Mouse (Mus musculus) naive thymus-derived CD4-positive, alpha-beta T cell, adult 2 months (primary cell): ENCODE results near the gene Gm45844.
A peak's percentile ranks its signal among the peaks of the same experiment; 100 is the strongest.
"Not testable (repeated sequence)": the region's sequence is repeated elsewhere in the genome, so short reads cannot be mapped to it uniquely, and the experiment has no call there.

ENCODE experiments used
- DNase-seq: peaks from one replicate; pipeline ENCODE4 v3.0.0-alpha.2; 2011; ENCODE audit warnings: low read depth

The Gm45844 gene

DNA sequence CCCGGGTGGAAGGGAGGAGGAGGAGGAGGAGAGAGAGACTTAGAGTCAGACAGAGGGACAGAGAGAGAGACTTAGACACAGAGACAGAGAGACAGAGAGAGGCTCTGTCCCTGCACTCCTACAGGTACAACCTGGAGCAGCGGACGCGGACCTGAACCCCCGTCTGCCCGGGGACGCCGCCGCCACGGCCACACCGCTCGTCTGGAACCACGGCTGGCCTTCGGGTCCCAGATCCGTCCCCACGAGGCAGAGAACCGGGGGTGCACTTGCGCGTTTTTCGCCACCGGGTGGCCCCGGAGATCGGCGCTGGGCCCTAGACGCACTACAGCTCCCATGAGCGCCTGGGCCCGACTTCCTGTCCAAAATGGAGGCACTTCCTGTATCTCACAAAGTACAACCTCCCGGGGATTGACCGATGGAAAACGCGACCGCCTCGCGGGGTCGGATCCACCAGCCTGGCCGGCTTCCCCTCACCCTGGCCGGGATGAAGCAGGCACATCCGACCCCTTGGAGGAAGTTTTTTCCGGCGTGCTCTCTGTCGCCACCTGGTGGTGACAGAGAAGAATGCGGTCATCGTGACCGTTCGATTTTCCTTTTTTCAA is at the start of gene Gm45844:
Gene Gm45844 (minus strand): TSS at position 324 of the 602 bp plus-strand sequence.
- peak; percentile 85 for DNase-seq

DNA sequence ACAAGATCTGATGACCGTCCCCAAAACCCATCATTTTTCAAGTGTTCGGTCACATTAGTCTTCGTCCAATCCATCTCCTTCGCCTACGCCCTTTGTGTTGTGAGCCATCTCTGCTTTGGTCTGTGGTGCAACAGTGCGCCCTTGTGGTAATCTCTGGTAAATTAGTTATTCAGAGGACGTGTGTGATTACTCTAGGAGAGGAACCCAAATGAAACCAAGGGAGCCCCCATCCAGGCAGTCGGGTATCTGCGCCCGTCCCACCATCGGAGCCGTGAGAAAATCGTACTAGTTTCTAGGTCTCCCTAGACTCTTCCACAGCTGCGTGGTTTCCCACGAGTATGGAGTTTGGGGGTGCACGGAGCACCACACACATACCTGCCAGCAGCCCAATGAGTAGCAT is 17.5 kb upstream of the Gm45844 start:
- DNase-seq: peak; percentile 76

DNA sequence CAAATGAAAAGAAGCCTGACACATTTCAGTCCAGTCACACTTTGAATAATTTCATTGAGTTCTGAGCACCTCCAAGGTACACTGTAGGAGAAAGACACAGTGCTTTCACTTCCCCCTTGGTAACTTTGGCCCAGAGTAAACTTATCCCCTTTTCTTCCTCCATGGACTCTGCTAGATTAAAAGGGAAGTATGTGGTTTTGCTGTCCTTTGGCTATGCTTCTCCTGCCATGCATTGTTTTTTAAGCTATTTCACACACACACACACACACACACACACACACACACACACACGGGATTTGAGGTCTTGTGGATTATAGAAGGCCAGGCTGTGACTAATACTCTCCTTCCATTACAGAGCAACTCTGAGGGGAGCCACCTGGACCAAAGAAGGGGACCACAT is 3.3 kb upstream of the Gm45844 start:
- no peak for DNase-seq

DNA sequence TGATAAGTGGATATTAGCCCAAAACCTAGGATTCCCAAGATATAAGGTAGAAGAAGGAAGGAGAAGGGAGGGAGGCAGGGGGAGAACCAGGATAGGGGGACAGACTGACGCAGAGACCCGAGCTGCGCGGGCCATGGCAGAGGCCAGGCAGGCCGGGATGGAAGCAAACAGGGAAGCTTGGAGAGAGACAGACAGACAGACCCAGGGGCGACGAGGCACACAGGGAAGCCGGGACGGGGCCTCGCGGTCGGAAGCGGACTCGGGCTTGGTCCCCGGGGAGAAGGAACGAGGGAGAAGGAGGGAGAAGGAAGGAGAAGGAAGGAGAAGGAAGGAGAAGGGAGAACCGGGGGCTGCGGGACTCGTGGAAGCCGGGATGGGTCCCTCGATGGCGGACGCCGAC is 533 bp downstream of the Gm45844 start:
- DNase-seq: peak; percentile 34

DNA sequence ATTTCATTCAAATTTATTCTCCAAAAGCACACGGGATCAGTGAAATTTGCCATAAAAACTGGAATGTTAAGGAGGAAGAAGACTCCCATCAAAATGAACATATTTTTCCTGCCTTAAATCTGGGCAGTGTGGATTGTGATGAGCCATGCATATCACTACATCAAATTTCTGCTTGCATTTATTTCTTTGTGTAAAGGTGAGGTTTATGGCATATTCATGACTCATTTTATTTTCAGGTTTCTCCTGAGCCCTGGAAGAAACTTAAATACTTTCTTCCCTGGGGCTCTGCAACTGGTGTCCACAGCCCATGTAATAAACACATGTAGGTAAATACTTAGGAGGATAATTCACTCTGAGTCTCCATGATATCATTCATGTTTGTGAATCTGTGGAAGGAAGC is 30.9 kb downstream of the Gm45844 start, which contains the start of gene Vmn2r29:
Gene Vmn2r29 (minus strand): TSS at position 101 of the 400 bp plus-strand sequence.
- DNase-seq: not testable (repeated sequence)

DNA sequence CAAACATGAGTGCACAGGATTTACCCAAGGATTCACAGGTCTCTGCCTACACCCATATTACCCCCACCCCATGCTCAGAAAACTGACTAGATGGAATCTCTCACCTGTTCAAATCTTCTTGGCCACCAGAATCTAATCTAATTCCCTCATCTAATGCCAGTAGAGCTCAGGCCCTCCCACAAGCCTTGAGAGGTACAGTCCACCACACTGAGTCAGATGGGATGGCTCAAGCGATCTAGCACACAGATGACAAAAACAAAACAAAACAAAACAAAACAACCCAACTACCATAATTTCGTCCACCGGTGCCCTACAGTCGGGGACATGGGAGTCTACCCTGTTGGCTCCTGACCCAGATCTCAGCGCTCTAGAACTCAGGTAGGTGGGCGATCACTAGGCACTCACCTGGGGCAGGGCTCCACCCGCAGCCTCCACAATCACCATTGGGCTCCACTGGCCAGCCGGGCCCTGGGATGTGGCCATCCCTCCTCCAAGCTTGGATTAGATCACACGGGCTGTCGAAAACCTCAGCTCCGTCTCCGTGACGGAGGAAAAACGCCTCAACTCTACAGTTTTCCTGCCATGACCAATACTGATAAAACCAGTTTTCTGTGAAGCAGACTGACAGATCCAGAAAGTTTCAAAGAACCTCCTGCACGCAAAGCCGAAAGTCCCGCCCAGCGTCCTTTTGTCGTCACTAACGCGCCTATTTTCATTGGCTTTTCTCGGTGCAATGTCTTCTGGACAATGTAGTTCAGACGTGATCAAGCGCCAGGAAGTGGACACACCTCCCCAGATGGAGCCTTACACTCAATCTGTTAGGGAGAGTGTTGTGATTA is 68.6 kb downstream of the Gm45844 start, which contains the start of gene Zfp772:
Gene Zfp772 (minus strand): TSS at position 686 of the 839 bp plus-strand sequence.
- DNase-seq: peak; percentile 72

DNA sequence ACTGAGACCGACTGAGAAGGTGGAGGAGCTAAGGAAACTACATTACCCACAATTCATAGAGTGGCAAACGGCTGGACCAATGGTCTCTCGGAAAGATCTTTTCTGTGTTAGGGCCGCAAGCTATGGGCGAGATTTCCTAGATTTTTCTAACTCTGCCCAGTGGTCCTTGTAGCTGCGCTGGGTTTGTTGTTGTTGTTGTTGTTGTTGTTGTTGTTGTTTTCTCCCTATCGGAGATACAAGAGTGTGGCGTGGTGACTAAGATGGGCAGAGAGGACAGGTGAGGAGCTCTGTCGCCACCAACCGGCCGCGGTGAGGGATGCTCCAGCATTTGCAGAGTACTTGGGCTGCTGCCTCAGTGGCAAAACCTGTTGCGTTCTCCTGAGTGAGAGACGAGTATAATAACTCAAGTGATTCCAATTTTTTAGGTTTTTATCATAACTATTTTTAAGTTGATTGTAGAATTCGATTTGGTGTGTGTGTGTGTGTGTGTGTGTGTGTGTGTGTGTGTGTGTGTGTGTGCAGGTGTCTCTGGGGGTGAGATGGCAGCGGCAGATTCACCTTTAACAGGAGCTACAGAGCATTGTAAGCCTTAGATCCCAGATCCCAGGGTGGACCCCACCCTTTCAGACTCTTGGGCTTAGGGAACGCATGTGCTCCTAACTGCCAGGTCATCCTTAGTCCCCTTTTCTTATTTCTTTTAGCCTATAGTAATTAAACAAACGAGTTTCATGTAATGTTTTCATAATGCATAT is 89.7 kb downstream of the Gm45844 start:
- DNase-seq: peak; percentile 80

DNA sequence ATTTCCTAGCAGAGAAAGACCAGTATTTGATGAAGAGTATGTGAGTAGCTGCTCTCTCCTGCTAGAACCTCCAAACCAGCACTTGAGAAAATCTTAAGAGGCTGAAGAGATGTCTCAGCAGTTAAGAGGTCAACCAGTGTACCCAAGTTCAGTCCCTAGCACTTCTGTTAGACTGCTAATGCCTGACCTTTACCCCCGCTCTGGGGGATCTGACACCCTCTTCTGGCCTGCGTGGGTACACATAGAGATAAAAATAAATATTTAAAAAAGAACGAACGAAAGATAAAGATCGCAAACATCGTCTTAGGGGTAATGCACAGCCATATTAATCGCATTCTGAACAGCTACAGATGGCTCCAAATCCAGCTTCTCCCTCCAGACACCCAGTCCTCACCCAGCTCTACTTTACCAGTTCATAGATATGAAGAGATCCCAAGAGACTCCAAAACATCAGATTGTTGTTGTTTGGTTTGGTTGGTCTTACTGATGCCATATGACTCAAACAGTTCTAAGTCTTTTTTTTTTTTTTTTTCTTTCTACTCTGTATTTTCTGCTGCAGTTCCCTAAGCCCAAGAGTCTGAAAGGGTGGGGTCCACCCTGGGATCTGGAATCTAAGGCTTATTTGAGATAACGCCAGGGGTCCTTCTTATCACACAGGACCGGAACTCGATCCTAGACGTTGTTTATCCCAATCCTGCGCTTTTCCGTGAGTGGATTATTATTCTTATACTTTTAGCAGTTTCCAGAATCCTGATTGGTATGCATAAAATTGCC is 90.5 kb downstream of the Gm45844 start:
- DNase-seq: no peak

DNA sequence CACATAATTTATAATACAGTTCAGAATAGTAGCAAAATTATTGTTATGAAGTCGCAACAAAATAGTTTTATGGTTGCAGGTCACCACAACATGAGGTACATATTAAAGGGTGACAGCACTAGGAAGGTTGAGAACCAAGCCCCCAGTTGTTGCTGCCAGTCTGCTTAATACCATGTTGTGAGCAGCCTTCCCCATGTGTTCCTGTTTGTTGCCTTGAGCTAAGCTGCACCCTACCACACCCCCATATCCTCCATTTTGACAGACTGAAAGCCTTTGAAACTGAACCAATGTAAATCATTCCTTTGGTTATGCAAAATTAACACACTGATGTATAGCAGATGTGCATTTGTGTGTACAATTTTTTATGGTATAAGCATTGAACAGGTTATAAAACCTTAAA is 92.2 kb downstream of the Gm45844 start:
- no peak for DNase-seq

DNA sequence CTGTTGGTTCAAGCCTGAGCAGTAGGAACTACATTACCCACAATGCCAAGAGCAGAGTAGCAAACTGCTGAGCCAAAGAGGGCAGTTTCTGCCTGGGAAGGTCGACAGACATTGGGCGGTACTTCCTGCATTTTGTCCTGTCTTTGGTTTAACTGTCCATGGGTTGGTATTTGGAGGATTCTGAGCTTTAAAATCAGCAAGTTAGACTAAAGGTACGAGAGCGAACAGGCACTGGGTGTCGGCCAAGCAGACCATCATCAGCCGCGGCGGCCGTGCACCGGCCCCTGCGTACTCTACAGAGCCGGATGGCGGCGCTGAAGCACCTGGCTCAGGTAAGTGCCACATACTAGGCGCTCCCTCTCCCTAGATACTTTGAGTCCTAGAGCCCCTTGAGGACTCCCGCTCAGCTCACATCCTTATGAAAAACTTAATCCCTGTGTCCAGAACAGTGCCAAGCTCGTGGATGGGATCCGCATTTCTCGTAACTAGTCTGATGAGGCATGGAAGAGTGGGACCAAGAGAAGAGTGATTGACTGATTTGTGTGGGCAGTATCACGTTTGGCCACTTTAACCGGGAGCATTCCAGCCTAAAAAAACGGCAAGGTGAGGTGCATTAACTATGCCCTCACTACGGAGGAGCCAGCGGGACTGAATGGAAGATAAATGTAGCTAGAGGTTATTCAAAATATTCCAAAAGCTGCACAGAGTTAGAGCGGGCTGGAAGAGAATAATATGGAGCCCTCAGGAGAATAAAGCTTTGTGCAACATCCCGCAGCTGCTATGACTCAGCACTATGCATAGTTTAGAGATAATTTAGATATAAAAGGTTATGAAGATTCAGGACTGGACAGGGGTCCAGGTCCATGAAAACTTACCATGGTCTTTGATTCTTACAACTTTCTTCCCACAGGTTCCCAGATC is 106.6 kb downstream of the Gm45844 start, which contains the start of gene Zfp418:
Gene Zfp418 (plus strand): TSS at position 104 of the 921 bp plus-strand sequence.
- peak; percentile 69 for DNase-seq
